Mouse (Mus musculus): ENCODE measurements around the gene Mafb. TPM values are rescaled to one million over a fixed set of nuclear protein-coding genes. Genes with fewer than 3 reads are reported as not detected.

Gene Mafb
- 20.1 and 22.9 TPM in 2 replicates for polyA plus RNA-seq (2015; fragmentation: Nextera tagmentation; extraction: Ambion mirVana)

DNA sequence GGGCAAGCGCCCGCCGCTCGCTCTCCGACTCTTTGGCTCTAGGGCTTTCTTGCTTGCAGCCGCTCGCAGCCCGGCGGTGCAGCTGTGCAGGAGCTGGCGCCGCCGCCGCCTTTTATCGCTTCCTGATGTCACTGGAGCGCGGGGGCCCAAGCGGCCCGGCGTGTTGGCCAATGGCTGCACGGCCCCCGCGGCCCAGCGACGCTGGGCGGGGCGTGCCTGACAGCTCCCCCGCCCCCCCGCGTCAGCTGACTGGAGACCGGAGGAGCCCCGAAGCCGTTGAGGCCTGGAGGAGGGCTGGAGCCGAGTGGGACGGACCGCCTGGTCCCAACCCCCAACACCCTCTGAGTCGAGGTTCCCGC is at the start of gene Mafb:
Mafb (minus strand) TSS at position 86 of the 359 bp plus-strand sequence.
- Histone ChIP-seq H3K4me2 (peak within 1 kb of the TSS; percentile 98), H3K36me3 (no peaks in the 10 kb centered on the region), H3K4me1 (peaks cover 60% of the 10 kb centered on the region), H3K9ac (replicated peaks) (peak within 1 kb of the TSS; percentile 67), H3K27me3 (replicated peaks) (peaks cover 59% of the 10 kb centered on the region), H3K9me3 (replicated peaks) (no peaks in the 10 kb centered on the region), H3K4me3 (replicated peaks) (peak within 1 kb of the TSS; percentile 57), H3K27ac (replicated peaks) (peak within 1 kb of the TSS; percentile 80)
- peak; percentile 90 for ATAC-seq (ENCODE audit: low FRiP score)
- 0% methylated on average over 36 of the region's 37 CpGs for WGBS

DNA sequence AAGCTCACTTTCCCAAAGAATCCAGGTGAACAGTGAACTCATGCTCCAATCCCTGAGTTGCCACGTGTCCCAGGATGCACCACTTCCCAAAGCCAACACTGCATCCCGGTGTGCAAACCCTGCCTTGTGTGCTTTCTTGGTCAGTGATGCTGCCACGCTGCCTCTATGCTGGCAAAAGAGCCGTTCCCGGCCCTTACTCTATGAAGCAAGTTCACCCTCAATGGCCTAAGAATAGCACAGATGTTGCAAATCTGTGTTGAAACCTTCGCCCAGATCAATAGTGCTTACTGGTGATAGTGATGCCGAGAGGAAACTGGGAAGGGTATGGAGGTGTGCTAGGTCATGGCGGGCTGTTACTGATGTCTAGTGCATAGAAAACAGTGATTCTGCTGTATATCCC is 48.3 kb upstream of the Mafb start:
- Histone ChIP-seq H3K27me3 (replicated peaks) (peaks cover 17% of the 10 kb centered on the region; the same call in 1 of the 2 replicates), H3K4me1 (no peaks in the 10 kb centered on the region), H3K9me3 (replicated peaks) (no peaks in the 10 kb centered on the region), H3K4me3 (replicated peaks) (no peak overlapping the region), H3K27ac (replicated peaks) (no peak overlapping the region), H3K36me3 (no peaks in the 10 kb centered on the region), H3K9ac (replicated peaks) (no peak overlapping the region), H3K4me2 (no peak overlapping the region)
- WGBS: 96% methylated on average over 8 of the region's 8 CpGs
- ATAC-seq (ENCODE audit: low FRiP score): no peak

GRCm38 (mm10) chr2:160414736-160415135 is 47.9 kb upstream of the Mafb start:
- Histone ChIP-seq H3K4me3 (replicated peaks) (no peak overlapping the region), H3K9me3 (replicated peaks) (no peaks in the 10 kb centered on the region), H3K4me2 (no peak overlapping the region), H3K36me3 (no peaks in the 10 kb centered on the region), H3K27me3 (replicated peaks) (peaks cover 15% of the 10 kb centered on the region; the same call in 1 of the 2 replicates), H3K27ac (replicated peaks) (no peak overlapping the region), H3K4me1 (no peaks in the 10 kb centered on the region), H3K9ac (replicated peaks) (no peak overlapping the region)
- ATAC-seq (ENCODE audit: low FRiP score): no peak
- 93% methylated on average over 11 of the region's 11 CpGs for WGBS

DNA sequence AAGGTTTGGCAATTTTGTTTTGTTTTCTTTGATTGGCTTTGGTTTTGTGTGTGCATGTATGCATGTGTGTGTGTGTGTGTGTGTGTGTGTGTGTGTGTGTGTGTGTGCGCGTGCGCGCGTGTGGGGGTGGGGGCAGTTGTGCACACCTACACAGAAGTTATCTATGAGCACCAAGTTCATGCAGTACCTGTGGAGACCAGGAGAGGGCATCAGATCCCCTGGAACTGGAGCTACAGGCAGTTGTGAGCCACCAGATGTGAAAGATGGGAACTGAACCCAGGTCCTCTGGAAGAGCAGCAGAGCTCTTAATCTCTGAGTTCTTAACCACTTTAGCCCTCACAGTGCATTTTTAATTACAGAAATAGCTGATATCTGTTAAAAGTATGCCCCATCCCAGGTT is 47.1 kb upstream of the Mafb start:
- Histone ChIP-seq H3K27me3 (replicated peaks) (peaks cover 15% of the 10 kb centered on the region; the same call in 1 of the 2 replicates), H3K4me2 (no peak overlapping the region), H3K4me3 (replicated peaks) (no peak overlapping the region), H3K9ac (replicated peaks) (no peak overlapping the region), H3K36me3 (no peaks in the 10 kb centered on the region), H3K9me3 (replicated peaks) (no peaks in the 10 kb centered on the region), H3K27ac (replicated peaks) (no peak overlapping the region), H3K4me1 (no peaks in the 10 kb centered on the region)
- ATAC-seq (ENCODE audit: low FRiP score): no peak
- WGBS: 100% methylated on average over 5 of the region's 5 CpGs

GRCm38 (mm10) chr2:160413055-160413454 is 46.2 kb upstream of the Mafb start:
- Histone ChIP-seq H3K4me1 (no peaks in the 10 kb centered on the region), H3K9ac (replicated peaks) (no peak overlapping the region), H3K27ac (replicated peaks) (no peak overlapping the region), H3K36me3 (no peaks in the 10 kb centered on the region), H3K4me2 (no peak overlapping the region), H3K4me3 (replicated peaks) (no peak overlapping the region), H3K9me3 (replicated peaks) (no peaks in the 10 kb centered on the region), H3K27me3 (replicated peaks) (peaks cover 13% of the 10 kb centered on the region; the same call in 1 of the 2 replicates)
- WGBS: 41% methylated on average over 12 of the region's 12 CpGs
- ATAC-seq (ENCODE audit: low FRiP score): no peak

DNA sequence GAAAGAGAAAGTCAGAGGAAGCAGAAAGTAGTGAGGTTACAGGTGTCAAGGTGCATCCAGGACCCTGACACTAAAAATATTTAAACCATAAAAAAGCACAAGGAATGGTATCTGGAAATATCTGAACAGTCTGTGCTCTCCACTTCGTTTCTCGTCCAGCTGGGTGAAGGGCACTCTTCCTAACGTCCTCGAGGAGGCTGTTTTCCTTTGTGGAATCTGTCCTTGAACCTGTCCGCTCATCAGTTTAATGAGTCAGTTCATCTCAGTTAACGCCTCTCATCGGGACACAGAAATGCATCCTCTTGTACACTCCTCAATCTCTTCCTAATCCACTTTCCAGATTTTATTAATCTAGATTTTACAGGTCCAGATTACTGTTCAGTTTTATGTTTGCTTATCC is 44.6 kb upstream of the Mafb start:
- no peak overlapping the region for H3K27ac ChIP-seq (replicated peaks)
- H3K27me3 ChIP-seq (replicated peaks): peaks cover 11% of the 10 kb centered on the region; the same call in 1 of the 2 replicates
- H3K9me3 ChIP-seq (replicated peaks): no peaks in the 10 kb centered on the region
- ATAC-seq (ENCODE audit: low FRiP score): no peak
- H3K9ac ChIP-seq (replicated peaks): no peak overlapping the region
- H3K4me2 ChIP-seq: no peak overlapping the region
- no peaks in the 10 kb centered on the region for H3K36me3 ChIP-seq
- H3K4me3 ChIP-seq (replicated peaks): no peak overlapping the region
- no peaks in the 10 kb centered on the region for H3K4me1 ChIP-seq
- 83% methylated on average over 7 of the region's 7 CpGs for WGBS

DNA sequence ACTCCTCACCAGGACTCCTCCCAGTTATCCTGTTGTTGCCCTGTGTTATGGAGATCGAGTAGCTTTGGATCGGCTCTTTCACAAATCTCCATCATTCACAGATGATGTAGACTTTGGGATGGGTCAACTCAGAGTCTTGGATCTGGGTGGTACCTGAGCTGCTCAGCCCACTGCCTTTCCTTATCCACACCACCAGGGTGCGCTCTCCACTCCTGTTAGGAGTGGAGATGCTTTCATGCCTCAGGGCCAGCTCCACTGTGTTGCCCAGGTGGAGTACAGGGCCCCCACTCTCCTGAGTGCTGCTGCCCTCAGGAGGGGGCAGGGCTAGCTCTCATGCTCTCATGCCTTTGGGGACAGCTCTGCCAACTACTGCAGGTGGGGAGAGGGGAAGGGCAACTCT is 40.9 kb upstream of the Mafb start:
- Histone ChIP-seq H3K4me3 (replicated peaks) (no peak overlapping the region), H3K9ac (replicated peaks) (no peak overlapping the region), H3K27me3 (replicated peaks) (peaks cover 14% of the 10 kb centered on the region), H3K36me3 (no peaks in the 10 kb centered on the region), H3K27ac (replicated peaks) (no peak overlapping the region), H3K4me2 (no peak overlapping the region), H3K4me1 (no peaks in the 10 kb centered on the region), H3K9me3 (replicated peaks) (no peaks in the 10 kb centered on the region)
- 87% methylated on average over 3 of the region's 3 CpGs for WGBS
- no peak for ATAC-seq (ENCODE audit: low FRiP score)

- H3K36me3 ChIP-seq: no peaks in the 10 kb centered on the region
- peaks cover 15% of the 10 kb centered on the region for H3K4me1 ChIP-seq
- no peak for ATAC-seq (ENCODE audit: low FRiP score)
- H3K9ac ChIP-seq (replicated peaks): no peak overlapping the region
- no peak overlapping the region for H3K27ac ChIP-seq (replicated peaks)
- H3K9me3 ChIP-seq (replicated peaks): no peaks in the 10 kb centered on the region
- H3K4me2 ChIP-seq: no peak overlapping the region
- WGBS: 85% methylated on average over 12 of the region's 12 CpGs
- H3K27me3 ChIP-seq (replicated peaks): peaks cover 14% of the 10 kb centered on the region; the same call in 1 of the 2 replicates
- no peak overlapping the region for H3K4me3 ChIP-seq (replicated peaks)
These were observed 30.9 kb upstream of the Mafb start for GRCm38 (mm10) chr2:160397747-160398146.

- no peak overlapping the region for H3K4me3 ChIP-seq (replicated peaks)
- H3K4me1 ChIP-seq: peaks cover 22% of the 10 kb centered on the region
- no peak overlapping the region for H3K9ac ChIP-seq (replicated peaks)
- ATAC-seq (ENCODE audit: low FRiP score): no peak
- H3K27me3 ChIP-seq (replicated peaks): peaks cover 28% of the 10 kb centered on the region; the same call in 1 of the 2 replicates
- no peak overlapping the region for H3K4me2 ChIP-seq
- H3K9me3 ChIP-seq (replicated peaks): no peaks in the 10 kb centered on the region
- no peak overlapping the region for H3K27ac ChIP-seq (replicated peaks)
- 58% methylated on average over 7 of the region's 7 CpGs for WGBS
- H3K36me3 ChIP-seq: no peaks in the 10 kb centered on the region
These were observed 27.9 kb upstream of the Mafb start for GRCm38 (mm10) chr2:160394735-160395134.

DNA sequence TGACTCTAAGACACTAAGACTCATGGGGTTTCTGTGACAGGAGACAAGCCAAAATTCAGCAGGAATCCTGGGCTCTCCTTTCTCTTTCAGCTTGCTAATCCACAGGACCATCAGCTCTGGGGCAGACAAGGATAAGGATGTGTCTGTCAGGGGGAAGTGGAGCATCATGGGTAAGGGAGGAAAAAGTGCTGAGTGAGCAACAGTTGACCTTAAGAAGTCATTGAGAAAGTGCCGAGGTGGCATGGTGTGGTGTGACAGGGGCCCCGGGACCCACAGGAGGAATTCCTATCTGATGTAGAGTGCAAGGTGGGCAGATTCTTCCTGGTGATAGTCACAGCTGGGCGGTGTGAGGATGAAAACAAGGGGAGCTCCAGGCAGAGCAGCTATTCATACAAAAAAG is 25.8 kb upstream of the Mafb start:
- Histone ChIP-seq H3K4me2 (no peak overlapping the region), H3K27ac (replicated peaks) (no peak overlapping the region), H3K9me3 (replicated peaks) (no peaks in the 10 kb centered on the region), H3K4me1 (peaks cover 31% of the 10 kb centered on the region), H3K9ac (replicated peaks) (no peak overlapping the region), H3K36me3 (no peaks in the 10 kb centered on the region), H3K4me3 (replicated peaks) (no peak overlapping the region), H3K27me3 (replicated peaks) (peaks cover 41% of the 10 kb centered on the region)
- WGBS: 84% methylated on average over 3 of the region's 3 CpGs
- ATAC-seq (ENCODE audit: low FRiP score): no peak

- no peak for ATAC-seq (ENCODE audit: low FRiP score)
These were observed 21.7 kb upstream of the Mafb start for GRCm38 (mm10) chr2:160388596-160388995.

DNA sequence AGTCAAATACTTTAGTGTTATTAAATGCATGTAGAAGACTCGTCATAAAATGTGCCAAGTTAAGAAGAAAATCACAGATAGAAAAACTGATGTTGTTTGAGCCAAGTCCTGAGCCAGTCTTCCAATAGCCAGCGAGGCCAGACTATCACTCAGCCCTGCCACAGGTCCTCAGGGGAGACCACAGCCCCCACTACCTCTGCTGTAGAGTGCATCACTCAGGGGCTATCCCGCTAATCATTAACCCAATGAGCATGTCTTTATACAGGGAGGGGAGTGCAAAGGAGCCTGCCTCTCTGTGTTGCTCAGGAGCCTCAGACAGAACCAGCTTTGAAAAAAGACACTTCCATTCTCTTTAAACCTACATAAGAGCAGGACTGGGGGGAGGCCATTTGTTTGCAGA is 16.6 kb upstream of the Mafb start:
- H3K27me3 ChIP-seq (replicated peaks): peaks cover 68% of the 10 kb centered on the region

More at GRCm38 (mm10) chr2:160388596-160388995, 21.7 kb upstream of the Mafb start:
- no peak overlapping the region for H3K27ac ChIP-seq (replicated peaks)
- H3K27me3 ChIP-seq (replicated peaks): peaks cover 60% of the 10 kb centered on the region
- H3K4me2 ChIP-seq: no peak overlapping the region
- H3K36me3 ChIP-seq: no peaks in the 10 kb centered on the region
- H3K4me3 ChIP-seq (replicated peaks): no peak overlapping the region
- 17% methylated on average over 5 of the region's 5 CpGs for WGBS
- peaks cover 16% of the 10 kb centered on the region; the same call in 1 of the 2 replicates for H3K4me1 ChIP-seq
- no peak overlapping the region for H3K9ac ChIP-seq (replicated peaks)
- no peaks in the 10 kb centered on the region for H3K9me3 ChIP-seq (replicated peaks)

More for the DNA sequence above, 16.6 kb upstream of the Mafb start:
- WGBS: 20% methylated on average over 3 of the region's 3 CpGs
- Histone ChIP-seq H3K27ac (replicated peaks) (no peak overlapping the region), H3K4me1 (peaks cover 8% of the 10 kb centered on the region; the same call in 1 of the 2 replicates), H3K9me3 (replicated peaks) (no peaks in the 10 kb centered on the region), H3K36me3 (no peaks in the 10 kb centered on the region), H3K4me2 (no peak overlapping the region), H3K4me3 (replicated peaks) (no peak overlapping the region), H3K9ac (replicated peaks) (no peak overlapping the region)
- no peak for ATAC-seq (ENCODE audit: low FRiP score)

Measured in neural tube, embryonic 15.5 days (tissue).